Mouse (Mus musculus) lung, embryonic 16.5 days (tissue): ENCODE measurements at regions not wholly inside any gene's neighbourhood (a gene's known extent, or its start where the extent isn't known, plus 50 kb on each side); places are given as distances from the start of the nearest gene placed in this dataset.

Experiments used
- ATAC-seq: fragments of 200-750 bp; cut with Nextera tagmentation; 2 replicates; pipeline ENCODE4 v1.8.0; 2017; ENCODE audit warnings: low read depth, mild to moderate bottlenecking, moderate library complexity
- H3K27ac ChIP-seq: fragments of 300-500 bp; sonication (generic); 2 replicates; pipeline ENCODE4 v1.5.1; 2014; ENCODE audit warnings: mild to moderate bottlenecking, control low read depth, low read length
- H3K27me3 ChIP-seq: fragments of 300-500 bp; sonication (generic); 2 replicates; pipeline ENCODE4 v1.6.1; 2014; ENCODE audit warnings: low read depth, low read length, mixed read lengths; ENCODE audit not compliant: control insufficient read depth, insufficient read depth
- H3K36me3 ChIP-seq: fragments of 300-500 bp; sonication (generic); 2 replicates; pipeline ENCODE4 v1.6.1; 2014; ENCODE audit warnings: low read length; ENCODE audit not compliant: control insufficient read depth, insufficient read depth
- H3K4me1 ChIP-seq: fragments of 300-500 bp; sonication (generic); replicated peaks from 2 replicates; pipeline ENCODE4 v1.6.1; 2014; ENCODE audit warnings: low read length, mixed read lengths; ENCODE audit not compliant: control insufficient read depth, insufficient read depth
- H3K4me2 ChIP-seq: fragments of 300-500 bp; sonication (generic); 2 replicates; pipeline ENCODE4 v1.6.1; 2014; ENCODE audit warnings: low read depth, low read length, control low read depth
- H3K4me3 ChIP-seq: fragments of 300-500 bp; sonication (generic); 2 replicates; pipeline ENCODE4 v1.5.1; 2014; ENCODE audit warnings: mild to moderate bottlenecking, low read length, control low read depth
- H3K9ac ChIP-seq: fragments of 300-500 bp; sonication (generic); 2 replicates; pipeline ENCODE4 v1.6.1; 2014; ENCODE audit warnings: low read length, control low read depth
- H3K9me3 ChIP-seq: fragments of 300-500 bp; sonication (generic); 2 replicates; pipeline ENCODE4 v1.6.1; 2016; ENCODE audit warnings: low read length; ENCODE audit not compliant: control insufficient read depth
- WGBS: fragments of 180-500 bp; shearing (Covaris S2); extraction: QIAGEN DNeasy Blood & Tissue Kit; methylation state at CpG from one replicate; pipeline ENCODE4 v1.1.7; 2014; 5-methylcytosine and 5-hydroxymethylcytosine counted together

GRCm38 (mm10) chr6:44793348-44793747, 265.8 kb upstream of the Cntnap2 start:
- Histone ChIP-seq H3K4me2 (no peak overlapping the region), H3K9ac (no peak overlapping the region), H3K4me3 (no peak overlapping the region), H3K36me3 (no peaks in the 10 kb centered on the region), H3K9me3 (no peaks in the 10 kb centered on the region), H3K27ac (no peak overlapping the region), H3K27me3 (no peaks in the 10 kb centered on the region), H3K4me1 (no peaks in the 10 kb centered on the region)
- no peak for ATAC-seq

GRCm38 (mm10) chr6:44815362-44815761, 243.8 kb upstream of the Cntnap2 start:
- Histone ChIP-seq H3K4me1 (no peaks in the 10 kb centered on the region), H3K4me2 (no peak overlapping the region), H3K27ac (no peak overlapping the region), H3K36me3 (no peaks in the 10 kb centered on the region), H3K9me3 (no peaks in the 10 kb centered on the region), H3K4me3 (no peak overlapping the region), H3K27me3 (no peaks in the 10 kb centered on the region), H3K9ac (no peak overlapping the region)
- no peak for ATAC-seq

- Histone ChIP-seq H3K27ac (no peak overlapping the region), H3K4me1 (no peaks in the 10 kb centered on the region), H3K27me3 (no peaks in the 10 kb centered on the region), H3K9me3 (no peaks in the 10 kb centered on the region), H3K4me3 (no peak overlapping the region), H3K9ac (no peak overlapping the region), H3K36me3 (no peaks in the 10 kb centered on the region), H3K4me2 (no peak overlapping the region)
- 78% methylated on average over 2 of the region's 2 CpGs for WGBS
- ATAC-seq: no peak
Measured at GRCm38 (mm10) chr6:44844177-44844576, 215.0 kb upstream of the Cntnap2 start.

GRCm38 (mm10) chr6:44849477-44849876, 209.7 kb upstream of the Cntnap2 start:
- H3K4me3 ChIP-seq: no peak overlapping the region
- H3K4me2 ChIP-seq: no peak overlapping the region
- no peaks in the 10 kb centered on the region for H3K9me3 ChIP-seq
- no peak for ATAC-seq
- H3K27me3 ChIP-seq: no peaks in the 10 kb centered on the region
- H3K27ac ChIP-seq: no peak overlapping the region
- H3K4me1 ChIP-seq: no peaks in the 10 kb centered on the region
- H3K36me3 ChIP-seq: no peaks in the 10 kb centered on the region
- WGBS: 76% methylated on average over 1 of the region's 1 CpGs
- H3K9ac ChIP-seq: no peak overlapping the region

- Histone ChIP-seq H3K27me3 (no peaks in the 10 kb centered on the region), H3K36me3 (no peaks in the 10 kb centered on the region), H3K9ac (no peak overlapping the region), H3K4me2 (no peak overlapping the region), H3K27ac (no peak overlapping the region), H3K9me3 (no peaks in the 10 kb centered on the region), H3K4me1 (no peaks in the 10 kb centered on the region), H3K4me3 (no peak overlapping the region)
- ATAC-seq: 0 out of 2 replicates have a peak, but pooled peaks have one; percentile 23
- 51% methylated on average over 4 of the region's 4 CpGs for WGBS
Measured at GRCm38 (mm10) chr6:44850829-44851228, 208.3 kb upstream of the Cntnap2 start.

GRCm38 (mm10) chr6:44900249-44900648, 158.9 kb upstream of the Cntnap2 start:
- Histone ChIP-seq H3K4me3 (no peak overlapping the region), H3K36me3 (no peaks in the 10 kb centered on the region), H3K9me3 (no peaks in the 10 kb centered on the region), H3K4me1 (no peaks in the 10 kb centered on the region), H3K4me2 (no peak overlapping the region), H3K9ac (no peak overlapping the region), H3K27ac (no peak overlapping the region), H3K27me3 (no peaks in the 10 kb centered on the region)
- ATAC-seq: no peak
- 75% methylated on average over 2 of the region's 2 CpGs for WGBS
